Mouse (Mus musculus) layer of hippocampus, postnatal 14 days (tissue): ENCODE results near the gene Fxyd2. TPM values are rescaled to one million over a fixed set of nuclear protein-coding genes. Genes with fewer than 3 reads are reported as not detected.
A peak's percentile ranks its signal among the peaks of the same experiment; 100 is the strongest.

Source experiments
- DNase-seq, 2 experiments: peaks; one replicate each; pipeline ENCODE4 v3.0.0; 2021 to 2022; ENCODE audit warnings: low spot score in 2 of 2, mixed read lengths in 1 of 2
- long read RNA-seq, 2 experiments: library from polyadenylated mRNA; stranded (forward); transcript quantifications; one replicate each; pipeline ENCODE4 v2.0.0; 2021
- total RNA-seq, 2 experiments: library from RNA; stranded (reverse); gene quantifications; 2 replicates each; pipeline ENCODE4 v1.2.3; 2021

Gene Fxyd2
- total RNA-seq, result 1 to 10 TPM; 7.8 to 8.3 TPM
- long read RNA-seq, experiment 1, partial matches to known transcripts, result 4 of 4 reads
- long read RNA-seq, experiment 1, other reads (novel, unspliced or antisense), result 0 of 4 reads
- long read RNA-seq, experiment 2, partial matches to known transcripts, result 6 of 7 reads
- long read RNA-seq, experiment 2, other reads (novel, unspliced or antisense), result 0 of 7 reads

DNA sequence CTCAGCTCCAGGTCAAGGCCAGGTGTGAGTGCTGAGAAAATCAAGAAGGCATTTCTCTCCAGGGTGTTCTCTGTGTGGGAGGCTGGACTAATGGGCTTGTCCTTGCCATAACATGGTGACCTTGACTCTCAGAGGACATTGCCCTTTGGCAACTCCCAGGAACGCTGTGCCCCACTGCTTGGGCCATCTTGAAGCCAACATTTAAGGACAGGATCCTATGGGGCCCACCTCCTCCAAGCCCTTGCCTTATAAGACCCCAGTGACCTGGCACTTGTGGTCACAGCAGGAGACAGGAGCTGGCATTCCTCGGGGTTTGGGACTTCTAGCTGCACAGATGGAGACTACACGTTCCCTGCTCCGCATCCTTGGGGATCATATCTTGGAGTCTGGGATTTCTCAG is at the start of gene Fxyd2:
TSS of gene Fxyd2 (plus strand) at position 236 of the 400 bp plus-strand sequence.
- DNase-seq, result no peak

DNA sequence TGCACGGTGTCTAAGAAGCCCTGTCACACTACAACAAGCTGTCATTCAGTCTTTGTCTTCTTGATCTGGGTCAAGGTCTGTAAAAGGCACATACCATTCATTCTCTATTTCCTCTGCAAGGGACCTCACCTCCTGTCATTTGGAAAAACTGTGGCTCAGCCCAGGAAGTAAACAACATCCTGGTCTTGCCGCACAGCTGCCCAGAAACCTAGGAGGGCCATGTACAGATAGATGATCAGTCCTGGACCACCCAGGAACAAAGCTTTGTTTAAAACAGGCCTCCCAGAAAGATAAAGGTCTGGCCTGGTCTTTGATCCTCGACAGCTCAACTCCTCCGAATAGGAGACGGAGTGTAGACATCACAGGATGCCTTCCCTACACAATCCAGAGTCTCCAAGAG is 49.6 kb upstream of the Fxyd2 start:
- DNase-seq, result no peak

DNA sequence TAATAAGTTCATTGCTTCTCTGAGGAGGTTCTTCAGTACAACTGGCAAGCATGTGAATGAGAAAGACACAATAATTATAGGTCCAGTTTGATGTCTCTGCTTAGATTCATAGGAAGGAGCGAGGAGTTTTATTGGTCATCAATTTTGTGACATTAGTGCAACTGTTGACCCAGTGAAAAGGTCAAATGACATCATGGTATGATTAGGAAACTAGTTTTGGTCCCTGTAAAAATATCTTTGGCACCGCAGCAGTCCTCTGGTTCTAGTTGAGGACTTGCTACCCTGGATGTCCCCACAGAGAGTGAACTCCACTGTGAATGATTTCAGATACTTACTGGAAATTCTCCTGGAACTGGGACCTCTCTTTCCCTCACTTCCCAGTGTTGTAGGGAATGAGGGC is 44.3 kb upstream of the Fxyd2 start:
- DNase-seq, result no peak

DNA sequence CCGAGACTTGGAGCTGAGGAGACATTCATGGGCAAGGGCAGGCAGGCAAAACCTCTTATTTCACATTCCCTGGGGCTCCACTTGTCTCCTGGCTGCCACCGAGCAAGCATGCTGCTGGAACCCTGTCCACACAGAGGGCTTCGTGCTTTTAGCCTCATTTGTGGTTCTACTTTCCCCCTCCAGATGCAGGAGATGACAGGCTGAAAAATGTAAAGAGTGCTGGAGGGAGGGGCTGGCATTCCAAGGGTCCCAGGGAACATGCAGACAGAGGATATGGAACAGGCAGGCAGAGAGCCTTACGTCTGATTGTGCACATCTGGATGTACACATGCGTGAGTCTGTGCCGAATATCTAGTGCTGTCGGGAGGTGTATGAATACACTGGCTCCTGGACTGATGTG is 41.1 kb upstream of the Fxyd2 start:
- no peak for DNase-seq

DNA sequence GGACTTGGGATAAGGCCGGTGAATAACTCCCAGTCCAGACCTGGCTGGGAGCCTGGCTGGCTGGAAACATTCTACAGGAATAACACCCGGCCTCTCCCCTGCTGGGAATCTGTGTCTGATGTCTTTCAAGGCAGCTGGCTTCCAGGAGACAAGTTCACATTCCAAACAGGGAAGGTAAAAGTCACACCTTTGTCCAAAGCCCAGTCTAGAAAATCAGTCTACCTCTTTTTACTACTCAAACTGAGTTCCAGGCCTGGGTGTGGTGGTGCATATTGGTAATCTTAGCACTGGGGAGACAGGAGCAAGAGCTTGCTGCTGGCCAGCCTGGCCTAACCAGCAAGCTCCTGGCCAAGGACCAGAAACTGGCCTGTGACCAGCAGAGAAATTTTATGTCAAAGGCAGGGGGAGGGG is 37.4 kb upstream of the Fxyd2 start:
- no peak for DNase-seq

DNA sequence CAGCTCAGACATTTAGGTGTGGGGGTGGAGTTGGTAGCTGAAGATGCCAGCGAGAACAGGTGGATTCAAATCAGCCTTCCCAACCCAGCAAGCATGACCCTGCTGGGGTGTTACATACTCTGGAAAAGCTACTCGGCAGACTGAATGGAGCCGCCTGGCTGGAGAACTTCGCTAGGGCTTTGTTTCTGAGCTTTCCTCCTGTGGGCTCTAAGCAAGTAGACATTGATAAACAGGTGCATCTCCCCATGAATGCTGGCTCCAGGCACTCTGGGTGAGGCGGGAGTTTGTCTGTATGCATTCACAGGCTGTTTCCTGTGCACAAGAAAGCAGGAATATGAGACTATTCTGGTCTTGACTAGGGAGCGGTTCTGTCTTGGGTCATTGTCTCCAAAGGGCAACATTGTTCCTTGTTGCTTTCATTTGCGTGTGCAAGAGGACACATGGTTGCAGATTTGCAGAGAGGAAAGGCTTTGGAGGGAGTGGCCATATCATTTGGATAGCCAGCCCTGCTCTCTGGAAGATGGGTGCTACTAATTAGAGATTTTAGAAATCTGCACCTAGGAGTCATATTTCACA is 35.7 kb upstream of the Fxyd2 start:
- no peak for DNase-seq

DNA sequence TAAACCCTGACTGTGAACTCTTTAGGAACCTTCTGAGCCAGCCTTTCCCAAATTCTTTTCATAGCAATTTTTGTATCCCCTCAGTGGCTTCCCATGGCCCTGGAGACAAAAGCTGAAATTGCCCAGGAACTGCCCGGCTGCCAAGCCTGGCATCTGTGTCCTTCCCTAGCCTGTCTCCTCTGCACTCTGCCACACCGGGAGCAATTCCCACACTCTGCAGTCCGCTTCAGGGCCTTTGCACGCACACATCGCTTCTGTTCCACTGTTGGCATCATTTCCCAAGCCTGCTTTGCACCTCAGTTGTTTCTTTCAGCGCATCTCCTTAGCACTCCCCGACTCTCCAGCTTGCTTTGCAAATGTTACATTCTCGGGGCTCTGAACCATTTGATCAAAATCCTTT is 31.8 kb upstream of the Fxyd2 start:
- no peak for DNase-seq

DNA sequence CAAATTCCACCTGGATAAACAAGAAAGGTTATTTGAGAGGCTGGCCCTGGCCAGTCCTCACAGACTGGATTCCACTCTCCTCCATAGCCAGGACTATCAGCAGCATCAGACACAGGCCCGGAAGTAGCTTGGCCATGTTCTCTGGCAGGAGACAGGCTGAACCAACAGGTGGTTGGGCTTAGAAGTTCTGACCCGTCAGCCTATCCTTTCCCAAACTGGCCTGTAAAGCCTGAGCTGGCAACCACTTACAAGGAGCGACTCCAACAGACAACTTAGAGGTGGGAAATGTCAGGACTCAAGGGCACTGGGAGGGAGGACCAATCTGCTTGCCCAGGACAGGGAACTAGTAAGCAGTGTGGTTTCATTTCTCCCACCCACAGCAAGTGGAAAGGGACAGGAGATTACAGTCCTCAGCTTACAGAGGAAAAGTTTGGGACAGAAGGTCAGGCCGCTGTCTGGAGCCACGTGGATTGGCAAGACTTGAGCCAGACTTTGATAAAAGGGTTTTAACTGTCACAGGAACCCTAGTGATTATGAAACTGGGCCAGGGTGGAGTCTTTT is 31.0 kb upstream of the Fxyd2 start:
- no peak for DNase-seq

DNA sequence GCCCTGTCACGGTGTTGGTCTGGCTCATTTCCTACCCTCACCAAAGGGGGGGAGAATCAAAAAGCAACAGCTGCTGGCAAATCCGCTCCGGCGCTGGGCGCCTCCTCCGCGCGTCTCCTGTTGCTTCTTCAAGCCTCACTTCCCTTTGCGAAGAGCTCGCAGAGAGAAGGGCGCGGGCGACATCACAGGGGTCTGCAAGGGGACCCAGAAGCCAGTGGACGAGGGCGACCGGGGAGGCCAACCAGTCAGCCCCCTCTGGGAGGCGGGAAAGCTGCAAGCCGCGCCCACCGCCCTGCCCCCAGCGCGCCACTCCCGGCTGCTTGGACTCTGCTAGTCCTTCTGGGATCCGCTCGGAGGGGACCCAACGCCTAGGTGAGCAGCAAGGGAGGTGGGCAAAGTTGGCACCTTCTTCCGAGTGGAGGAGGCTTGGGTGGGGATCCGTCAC is 29.3 kb upstream of the Fxyd2 start, which contains the start of gene Fxyd6:
TSS of gene Fxyd6 (plus strand) at position 69 of the 445 bp plus-strand sequence.
- peak; percentile 50 to 53 for DNase-seq

DNA sequence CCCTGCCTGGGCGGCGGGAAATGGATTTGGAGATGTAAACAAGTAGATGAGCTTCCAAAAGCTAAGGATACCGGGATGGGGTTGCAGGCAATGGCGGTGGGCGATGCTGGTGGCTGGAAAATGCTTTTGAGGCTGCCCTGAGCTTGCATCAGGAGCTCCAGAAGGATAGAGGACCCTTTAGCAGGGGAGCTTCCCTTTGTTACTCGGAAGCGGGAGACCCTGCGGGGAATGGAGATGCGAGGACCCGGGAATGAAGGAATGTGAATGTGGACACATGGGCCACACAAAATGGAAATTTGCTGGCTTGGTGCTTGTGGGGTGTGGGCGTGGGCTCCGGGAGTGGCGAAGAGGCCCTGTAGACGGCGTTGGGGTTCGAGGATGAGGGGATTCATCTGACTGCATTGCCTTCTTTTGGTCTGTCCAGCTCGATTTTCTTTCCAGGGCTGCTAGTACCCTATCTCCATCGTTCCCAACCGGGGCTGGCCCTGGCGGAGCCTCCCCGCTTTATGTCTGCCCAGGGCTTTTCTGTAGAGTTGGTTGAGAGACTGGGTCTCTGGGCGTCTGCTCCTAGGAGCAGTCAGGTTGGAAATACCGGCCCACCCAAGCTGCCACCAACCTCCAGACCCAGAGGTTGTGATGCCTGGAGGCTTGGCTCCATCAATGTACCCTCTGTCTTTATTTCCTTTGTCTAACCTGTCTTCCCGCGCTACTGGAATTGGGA is 28.7 kb upstream of the Fxyd2 start:
- DNase-seq, result no peak

DNA sequence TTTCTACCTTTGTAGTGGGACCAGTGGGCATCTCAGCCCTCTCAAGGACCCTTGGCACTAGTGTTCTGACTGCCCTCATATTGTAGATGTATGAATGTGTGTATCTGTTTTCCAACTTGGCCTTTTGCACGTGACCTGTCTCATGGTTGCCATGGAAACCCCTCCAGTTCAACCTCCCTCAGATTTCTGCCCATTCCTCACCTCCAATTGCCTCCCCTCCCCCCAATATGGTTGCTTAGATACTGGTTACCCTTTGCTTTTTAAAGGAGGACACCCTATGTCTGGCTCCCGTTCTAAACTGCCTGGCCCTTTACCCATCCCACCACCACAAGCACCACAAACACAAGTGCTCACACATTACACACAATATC is 28.1 kb upstream of the Fxyd2 start:
- DNase-seq, result peak in 1 of 2 experiments; percentile 36

DNA sequence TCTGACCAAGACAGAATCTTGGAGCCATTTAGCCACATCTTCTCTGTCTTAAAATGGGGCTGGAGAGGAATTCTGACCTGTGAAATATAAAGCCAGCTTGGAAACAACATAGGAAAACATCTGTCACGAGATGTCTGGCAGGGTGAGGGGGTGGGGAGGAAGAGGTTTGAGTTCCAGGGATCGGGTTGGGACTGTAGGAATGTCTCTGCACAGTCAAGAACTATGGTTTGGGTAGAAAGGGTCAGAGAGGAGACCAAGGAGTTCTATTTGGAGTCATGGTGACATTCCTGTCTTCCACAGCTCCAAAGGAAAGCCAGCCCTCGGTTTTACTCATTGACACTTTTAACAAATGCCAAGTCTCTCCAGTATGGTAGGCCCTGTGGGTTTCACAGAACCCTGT is 25.6 kb upstream of the Fxyd2 start:
- no peak for DNase-seq

DNA sequence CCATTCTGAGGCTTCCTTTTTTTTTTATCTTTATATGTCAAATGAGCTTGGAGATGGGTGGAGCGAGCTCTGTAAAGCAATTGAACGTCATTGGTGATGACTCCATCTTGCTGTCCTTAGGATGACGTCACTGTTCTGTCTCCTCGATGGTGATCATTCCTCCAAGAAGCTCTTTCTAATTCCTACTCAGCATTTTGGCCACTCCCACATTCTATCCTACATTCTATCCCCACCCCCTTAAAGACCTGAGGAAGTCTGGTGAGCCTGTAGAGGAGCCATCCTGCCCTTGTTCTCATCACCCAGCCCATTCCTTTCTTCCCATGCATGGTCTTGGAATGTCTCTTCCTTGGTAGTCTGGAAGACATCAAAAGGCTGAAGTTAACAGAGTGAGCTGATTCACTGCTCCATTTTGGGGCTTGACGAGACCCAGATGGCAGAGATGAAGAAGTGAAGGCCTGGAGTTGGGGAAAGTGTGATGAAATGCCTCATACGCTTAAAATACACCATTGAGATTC is 24.4 kb upstream of the Fxyd2 start:
- no peak for DNase-seq

DNA sequence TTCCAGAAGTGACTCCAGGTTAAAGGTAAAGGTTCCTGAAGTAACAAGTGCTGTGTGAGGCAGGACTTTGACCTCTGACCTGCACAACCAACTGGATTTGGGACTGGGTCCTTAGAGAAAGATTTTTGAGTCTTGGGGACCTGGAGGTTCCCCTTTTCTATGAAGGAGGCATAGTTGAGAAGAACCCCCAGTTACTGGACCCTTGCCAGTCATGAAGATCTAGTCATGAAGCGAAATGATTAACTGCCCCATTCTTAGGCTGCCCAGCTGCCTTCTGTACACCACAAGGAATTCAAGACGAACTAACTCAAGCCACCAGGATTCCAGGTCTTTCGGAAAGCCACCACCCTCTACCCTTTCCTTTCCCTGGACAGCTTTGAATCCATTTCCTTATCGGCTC is 23.0 kb upstream of the Fxyd2 start:
- DNase-seq, result no peak

DNA sequence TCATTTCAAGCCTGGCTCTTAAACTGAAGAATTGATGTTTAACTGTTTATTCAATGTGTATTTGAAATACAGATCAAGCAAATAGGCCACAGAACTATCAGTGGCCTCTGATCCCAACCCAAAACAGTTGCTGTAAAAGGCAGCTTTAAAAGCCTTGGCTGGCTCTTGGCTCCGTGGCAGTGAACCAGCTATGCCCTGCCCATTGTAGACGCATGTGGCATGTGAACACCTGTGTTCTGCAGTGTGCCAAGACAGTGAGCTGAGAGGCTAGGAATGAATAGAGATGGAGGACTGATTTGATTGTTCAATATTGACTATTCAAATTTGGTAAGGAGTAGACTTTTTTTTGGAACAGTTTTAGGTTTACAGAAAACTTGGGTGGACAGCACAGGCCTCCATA is 22.6 kb upstream of the Fxyd2 start:
- DNase-seq, result no peak

DNA sequence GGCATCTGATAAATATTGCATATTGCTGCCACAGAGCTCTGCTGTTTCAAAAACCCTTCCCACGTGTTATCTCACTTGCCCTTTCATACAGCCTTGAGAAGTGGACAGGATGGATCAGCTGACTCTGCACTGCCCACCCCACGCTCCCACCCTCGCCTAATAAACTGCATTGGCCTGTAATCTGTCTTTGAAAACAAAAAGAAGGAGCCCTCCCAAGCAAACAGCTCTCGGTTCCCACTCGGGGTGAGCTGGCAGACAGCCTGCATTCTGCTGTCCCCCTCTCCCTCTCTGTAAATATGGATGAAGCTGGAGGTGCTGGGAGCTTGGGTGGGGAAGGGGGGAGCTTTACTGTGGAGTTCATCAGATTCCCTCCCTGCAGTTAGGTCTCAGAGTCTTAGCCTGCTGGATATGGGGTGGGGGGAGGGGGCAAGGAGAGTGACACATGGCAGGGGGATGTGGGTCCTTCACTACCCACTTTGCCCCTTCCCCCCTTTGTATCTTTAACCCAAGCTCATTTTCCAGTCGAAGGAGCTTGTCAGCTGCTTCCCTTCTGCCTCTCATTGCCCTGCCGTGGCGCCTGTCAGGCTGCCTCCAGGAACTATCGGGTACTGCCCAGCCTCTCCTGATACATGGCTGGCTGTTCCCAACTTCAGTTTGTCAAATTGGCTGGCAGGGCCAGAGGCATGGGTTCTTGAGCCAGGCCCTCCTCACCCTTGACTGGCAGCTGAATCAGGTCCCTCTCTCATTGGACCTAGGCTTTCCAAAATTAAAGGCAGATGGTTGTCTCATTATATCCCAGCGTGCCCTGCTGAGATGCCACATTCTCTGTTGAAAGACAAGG is 18.8 kb upstream of the Fxyd2 start:
- DNase-seq, result peak in 1 of 2 experiments; percentile 43

DNA sequence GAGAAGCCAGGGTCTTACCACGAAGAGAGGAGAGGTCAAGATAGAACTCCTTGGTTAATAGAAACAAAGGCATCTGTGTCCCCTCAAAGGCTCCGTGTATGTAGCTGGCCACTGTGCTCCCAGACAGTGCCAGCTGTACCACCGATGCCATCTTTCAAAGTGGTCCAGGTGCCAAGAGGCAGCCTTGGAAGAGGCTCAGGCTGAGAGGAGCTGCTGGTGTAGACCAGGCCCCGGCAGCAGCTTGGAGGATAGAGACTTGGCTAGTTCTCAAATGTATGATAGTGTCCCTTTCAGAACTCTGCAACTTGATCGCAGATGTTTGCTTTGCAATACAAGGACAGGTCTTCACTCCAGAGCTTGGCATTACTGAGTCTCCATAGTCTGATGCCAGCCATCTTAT is 17.1 kb upstream of the Fxyd2 start:
- DNase-seq, result peak; percentile 45 to 77

DNA sequence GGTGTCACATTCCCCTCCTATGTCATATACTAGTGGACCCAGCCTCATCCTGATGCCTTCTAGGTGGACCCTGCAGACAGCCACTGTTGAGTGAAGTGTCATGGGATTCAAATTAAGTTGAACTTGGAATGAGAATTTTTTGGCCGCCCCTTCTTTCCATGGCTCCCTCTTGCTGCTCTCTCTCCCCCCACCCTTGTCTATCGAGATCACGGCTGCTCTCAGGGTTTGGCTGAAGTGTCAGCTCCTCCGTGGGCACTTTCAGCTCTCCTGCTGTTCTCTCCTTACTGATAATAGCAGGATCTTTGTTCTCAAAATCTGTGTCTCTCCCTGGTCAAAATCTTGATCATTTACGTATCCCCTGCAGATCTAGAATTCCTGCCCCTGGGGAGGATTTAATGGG is 16.6 kb upstream of the Fxyd2 start:
- DNase-seq, result peak in 1 of 2 experiments; percentile 24

DNA sequence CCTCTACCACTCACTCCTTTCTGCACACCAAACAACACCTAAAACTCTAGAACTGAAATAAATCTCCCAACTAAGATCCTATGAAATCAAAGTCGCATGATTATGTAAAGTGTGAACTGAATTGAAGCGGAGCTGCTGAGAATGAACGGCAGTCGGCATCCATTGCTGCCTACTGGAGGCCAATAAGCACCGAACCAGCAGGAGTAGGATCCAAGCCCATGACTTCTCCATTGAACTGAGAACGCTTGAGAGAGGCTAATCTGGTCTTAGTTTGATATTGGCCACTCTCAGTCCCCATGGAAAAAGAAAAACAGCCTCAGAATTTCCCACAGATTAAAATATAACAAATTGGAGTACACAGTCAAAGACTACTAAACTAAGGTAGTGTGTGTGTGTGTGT is 15.6 kb upstream of the Fxyd2 start:
- no peak for DNase-seq

DNA sequence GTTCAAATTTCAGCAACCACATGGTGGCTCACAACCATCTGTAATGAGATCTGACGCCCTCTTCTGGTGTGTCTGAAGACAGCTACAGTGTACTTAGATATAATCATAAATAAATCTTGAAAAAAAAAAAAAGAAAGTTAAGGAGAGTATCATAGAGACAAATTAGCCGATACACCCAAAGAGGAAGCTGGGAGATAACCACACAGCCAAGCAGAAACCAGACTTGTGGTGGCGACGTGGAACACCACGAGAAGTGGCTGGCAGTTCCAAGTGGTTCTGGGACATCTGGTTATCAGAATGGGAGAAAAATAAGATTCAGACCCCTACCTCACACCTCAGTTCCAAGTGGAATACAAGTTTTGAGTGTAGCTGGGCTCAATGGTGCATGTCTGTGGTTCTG is 12.8 kb upstream of the Fxyd2 start:
- DNase-seq, result no peak

DNA sequence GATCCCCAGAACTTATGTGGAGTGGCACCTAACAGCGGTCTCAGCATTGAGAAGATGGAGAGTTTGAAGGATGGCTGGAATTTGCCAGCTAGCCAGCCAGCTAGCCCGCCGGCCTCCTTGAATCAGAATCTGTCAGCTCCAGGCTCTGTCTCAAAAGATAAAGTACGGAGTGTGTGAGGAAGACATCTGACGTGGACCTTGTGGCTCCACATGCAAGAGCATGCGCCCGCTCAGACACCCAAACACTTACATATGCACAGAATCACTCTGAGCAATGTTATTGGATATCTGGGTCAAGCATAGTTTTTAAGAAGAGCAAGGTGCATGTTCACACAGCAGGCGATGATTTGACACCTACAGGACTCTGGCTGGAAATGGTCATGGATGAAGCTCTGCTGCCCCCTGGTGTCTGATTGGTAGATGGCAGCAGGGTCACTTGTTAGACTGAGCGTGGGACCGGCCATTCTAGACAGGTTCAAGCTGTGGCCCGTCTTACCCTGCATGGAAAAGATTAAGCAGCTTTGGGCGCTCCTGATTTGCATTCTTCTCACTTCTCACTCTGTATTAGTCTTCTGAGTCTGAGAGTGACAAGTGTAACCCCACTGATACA is 11.0 kb upstream of the Fxyd2 start:
- DNase-seq, result peak; percentile 87 to 90
